Mouse (Mus musculus) heart, adult 9 months (tissue): ENCODE data around the gene March1.

Experiments used
- DNase-seq, 2 experiments: peaks; one replicate each; pipeline ENCODE4 v3.0.0; 2022; ENCODE audit warnings: low spot score in 2 of 2

March1 gene

GRCm38 (mm10) chr8:66317824-66318223 is 700.1 kb downstream of the March1 start:
- DNase-seq, result no peak

DNA sequence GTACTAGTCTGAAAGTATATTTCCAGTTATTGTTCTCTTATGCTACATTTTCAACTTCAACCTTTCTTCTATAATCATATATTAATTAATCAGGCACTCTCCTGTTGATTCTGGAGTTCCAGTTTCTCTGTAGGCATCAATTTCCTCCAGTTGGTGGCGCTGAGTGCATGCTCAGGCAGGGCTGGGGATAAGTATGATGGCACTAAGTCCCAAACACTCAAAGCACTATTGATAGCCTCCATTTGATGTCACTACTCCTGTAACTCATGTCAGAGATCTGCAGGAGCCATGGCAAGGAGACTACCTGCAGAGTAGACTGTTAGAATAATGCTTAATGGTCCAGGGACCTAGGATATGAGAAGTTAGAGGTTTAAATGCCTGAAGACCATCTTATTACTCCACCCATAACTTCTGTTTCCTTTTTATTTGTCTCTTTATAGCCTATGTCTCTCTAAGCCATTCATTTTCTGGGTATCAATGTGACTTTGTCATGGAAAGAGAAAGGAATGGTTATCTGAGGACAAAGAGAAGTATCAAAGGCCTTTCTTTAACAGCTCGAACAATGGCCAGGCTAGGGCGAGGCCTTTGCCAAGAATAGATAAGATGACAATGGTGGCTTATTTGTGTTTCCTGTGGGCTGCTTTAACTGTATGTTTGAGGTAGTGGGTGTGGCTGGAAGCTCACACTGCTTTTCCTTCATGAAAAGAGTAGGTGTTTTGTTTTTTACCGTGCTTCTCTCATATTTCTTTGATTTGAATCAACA is 705.5 kb downstream of the March1 start:
- DNase-seq, result peak in 1 of 2 experiments; percentile 5

GRCm38 (mm10) chr8:66326396-66326795 is 708.7 kb downstream of the March1 start:
- no peak for DNase-seq

DNA sequence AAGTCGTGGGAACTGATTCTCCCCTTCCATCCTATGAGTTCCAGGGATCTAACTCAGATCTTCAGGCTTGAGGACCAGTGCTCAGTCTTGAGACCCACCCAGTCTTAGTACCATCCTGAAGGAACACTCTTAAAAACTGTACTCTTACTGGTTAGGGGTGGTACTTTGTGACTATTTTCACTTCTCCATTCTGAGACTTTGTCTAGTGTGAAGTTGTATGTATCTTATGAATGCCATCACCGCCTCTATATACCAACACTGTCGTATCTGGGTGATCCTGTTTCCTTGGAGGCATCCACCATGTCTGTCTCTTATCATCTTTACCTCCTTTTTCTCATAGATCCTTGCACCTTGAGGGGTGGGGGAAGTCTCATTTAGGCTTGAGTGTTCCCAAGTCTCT is 714.5 kb downstream of the March1 start:
- peak in 1 of 2 experiments; percentile 2 for DNase-seq

DNA sequence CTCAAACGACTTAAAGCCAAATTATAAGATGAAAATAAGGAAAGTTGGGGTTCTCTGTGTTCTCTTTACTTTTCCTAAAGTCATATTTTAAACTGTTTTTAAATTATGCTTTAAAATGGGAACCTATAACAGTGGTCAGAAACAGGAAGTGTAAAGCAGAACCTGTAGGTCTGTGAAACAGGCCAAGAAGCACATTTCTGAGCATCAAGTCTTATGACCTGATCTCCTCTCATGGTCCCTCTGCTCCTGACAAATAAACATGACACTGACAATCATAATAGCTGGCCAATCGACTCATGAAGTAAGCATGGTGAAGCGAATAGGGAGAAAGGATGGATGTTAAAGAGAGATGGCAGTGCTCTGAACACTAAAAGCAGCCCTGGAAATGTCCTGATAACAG is 716.6 kb downstream of the March1 start:
- no peak for DNase-seq

DNA sequence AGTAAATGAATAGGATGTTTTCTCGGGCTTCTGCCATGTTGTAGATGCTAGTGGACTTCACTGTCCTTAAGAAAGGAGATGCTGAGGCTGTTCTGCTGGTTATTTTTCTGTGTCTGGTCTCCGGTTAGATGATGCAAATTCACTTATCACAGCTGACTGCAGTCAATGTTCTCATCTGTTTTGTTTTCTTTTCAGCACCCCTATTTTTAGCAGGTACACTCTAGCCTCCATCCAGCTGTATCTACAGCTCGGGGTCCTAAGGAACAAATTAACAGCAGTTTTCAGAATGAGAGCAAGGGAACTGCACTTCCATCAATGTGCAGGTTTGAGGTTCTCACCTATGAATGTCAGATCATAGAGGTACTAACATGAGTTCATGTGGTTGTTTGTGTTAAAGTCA is 721.9 kb downstream of the March1 start:
- DNase-seq, result no peak

- no peak for DNase-seq
Observed at GRCm38 (mm10) chr8:66342928-66343327, 725.2 kb downstream of the March1 start.

GRCm38 (mm10) chr8:66362882-66363801 is 745.4 kb downstream of the March1 start:
- DNase-seq, result no peak

DNA sequence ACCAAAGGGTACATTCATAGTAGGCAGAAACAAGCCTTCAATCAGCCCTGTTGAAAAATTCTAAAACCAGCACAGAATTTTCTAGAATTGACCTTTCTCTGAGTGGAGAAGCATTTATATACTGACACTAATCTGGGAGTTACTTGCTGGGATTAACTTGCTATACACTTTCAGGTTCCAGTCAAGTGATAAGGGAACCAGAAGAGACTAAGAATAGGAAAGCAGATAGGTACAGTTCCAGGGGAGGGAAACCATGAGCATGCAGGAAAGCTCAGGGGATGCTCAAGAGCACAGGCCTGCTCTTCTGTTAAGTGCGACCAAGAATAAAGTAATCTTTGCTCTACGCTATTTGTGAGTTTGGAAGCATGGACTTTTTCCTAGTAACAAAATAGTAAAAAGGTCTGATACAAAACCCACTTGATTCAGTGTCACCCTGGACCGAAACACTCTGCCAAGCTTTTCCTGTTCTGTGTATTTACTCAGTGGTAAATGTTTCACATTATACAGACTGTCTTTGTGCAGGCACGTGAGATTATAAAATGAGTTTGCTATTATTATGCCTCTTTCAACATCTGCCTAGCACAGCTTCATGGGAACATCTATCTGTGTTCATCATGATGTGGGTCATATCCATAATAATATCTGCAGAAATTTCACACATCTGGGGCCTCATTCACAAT is 766.1 kb downstream of the March1 start:
- DNase-seq, result no peak

- DNase-seq, result peak; percentile 6 to 37
Observed at GRCm38 (mm10) chr8:66386008-66386407, 768.3 kb downstream of the March1 start.

- DNase-seq, result peak; percentile 12 to 33
Observed at GRCm38 (mm10) chr8:66388693-66389092, 771.0 kb downstream of the March1 start.

DNA sequence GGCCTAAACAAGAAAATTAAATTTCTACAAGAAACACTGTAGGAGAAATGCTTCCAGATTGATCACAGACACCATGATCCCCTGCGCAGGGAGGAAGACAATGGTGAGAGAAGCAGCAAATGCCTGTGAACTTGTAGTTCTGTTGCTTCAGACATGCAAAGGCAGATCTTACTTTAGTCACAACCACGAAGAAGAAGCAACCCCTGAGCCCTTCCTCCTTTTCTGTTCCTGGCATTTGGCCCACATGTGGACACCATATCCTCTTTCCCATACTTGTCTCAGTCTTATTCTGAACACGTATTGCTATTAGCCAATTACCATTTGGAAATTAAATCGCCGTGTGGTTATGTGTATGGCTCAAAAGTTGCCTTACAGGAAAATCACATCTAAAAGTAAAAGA is 773.9 kb downstream of the March1 start:
- peak; percentile 12 to 18 for DNase-seq

DNA sequence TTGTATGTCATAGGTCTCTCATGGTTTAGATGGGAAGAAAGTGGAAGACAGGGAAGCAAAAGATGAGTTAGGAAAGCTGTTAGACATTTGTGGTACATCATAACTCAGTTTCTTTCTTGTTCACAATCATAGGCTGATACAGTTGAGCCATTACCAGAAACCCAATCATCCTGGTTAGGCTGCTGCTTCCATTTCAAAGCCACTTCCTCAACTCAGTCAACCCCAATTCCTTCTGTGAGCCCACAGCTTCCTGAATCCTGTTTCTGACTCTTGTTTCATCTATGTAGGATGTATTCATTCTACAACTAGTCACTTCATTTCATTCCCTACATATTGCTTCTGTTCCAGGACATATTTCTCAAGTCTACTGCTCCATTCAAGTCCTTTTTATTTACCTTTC is 775.2 kb downstream of the March1 start:
- peak in 1 of 2 experiments; percentile 3 for DNase-seq

DNA sequence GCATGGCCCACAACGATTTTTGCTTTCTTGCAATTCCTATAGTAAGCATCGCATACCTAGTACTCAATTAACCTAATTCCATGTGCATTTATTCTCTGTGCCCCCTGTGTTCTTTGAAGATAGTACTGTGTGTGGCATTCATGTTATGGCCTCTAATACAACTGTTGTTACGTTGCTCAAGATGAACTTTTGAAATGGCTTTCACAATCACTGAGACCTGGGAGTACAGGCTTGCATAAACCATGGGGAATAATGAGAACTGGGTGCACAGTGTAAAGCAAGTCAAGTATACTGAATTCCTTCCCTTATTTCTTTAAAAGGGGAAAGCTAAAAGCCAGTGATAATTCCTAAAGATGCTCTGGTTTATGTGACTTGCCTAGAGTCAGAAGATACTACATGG is 776.4 kb downstream of the March1 start:
- DNase-seq, result no peak

GRCm38 (mm10) chr8:66397811-66398210 is 780.1 kb downstream of the March1 start:
- no peak for DNase-seq

GRCm38 (mm10) chr8:66400050-66400449 is 782.4 kb downstream of the March1 start:
- no peak for DNase-seq

GRCm38 (mm10) chr8:66404711-66405414 is 787.2 kb downstream of the March1 start:
- no peak for DNase-seq

- DNase-seq, result peak in 1 of 2 experiments; percentile 5
Observed at GRCm38 (mm10) chr8:66405796-66406195, 788.1 kb downstream of the March1 start.

GRCm38 (mm10) chr8:66406596-66407361 is 789.1 kb downstream of the March1 start:
- no peak for DNase-seq

GRCm38 (mm10) chr8:66410080-66410615 is 792.4 kb downstream of the March1 start:
- DNase-seq, result no peak
